Mouse (Mus musculus): ENCODE measurements around the gene Fam241a.

- TF ChIP-seq CTCF (IDR thresholded peaks at IDR 0.05; ENCODE audit: control insufficient read depth, insufficient read depth, insufficient read length) (no peak), USF1 (IDR thresholded peaks at IDR 0.05; ENCODE audit: low read depth) (no peak), MAX (IDR thresholded peaks at IDR 0.05) (no peak), MYOG (IDR thresholded peaks at IDR 0.05; ENCODE audit: control insufficient read depth, extremely low read depth, insufficient read length) (no peak), CEBPB (IDR thresholded peaks at IDR 0.05; ENCODE audit: low read depth) (no peak)
These were observed 21.8 kb downstream of the Fam241a start for GRCm38 (mm10) chr3:127874254-127874883.
